ENCODE assay signal across 10 mouse cellular contexts in genomic region chr9:124441681-124442532, GRCm38 (mm10). TPM values are rescaled to one million over a fixed set of nuclear protein-coding genes. Genes with fewer than 3 reads are reported as not detected.
DNase-seq lines count a peak whose midpoint lies in the region; ATAC-seq lines count a peak whose summit lies in the region.
"Had no signal": no experiment of that assay in that cellular context is flagged by ENCODE, and none has a peak within 500 bp of the region (broad histone marks: within the 10 kb centered on the region; RNA-seq: fewer than 3 reads in every experiment).

No protein-coding gene starts in this region.

- DNase-seq in midbrain, embryonic 14.5 days: peak; percentile 18
- DNase-seq in WW6 (ENCODE audit: low read depth, low spot score): peak; percentile 28
- peak; percentile 20 to 46 for DNase-seq in cerebellum, postnatal 14 days
- peak; percentile 9 for DNase-seq in heart, postnatal 25 days (ENCODE audit: low spot score)
- peak; percentile 2 to 3 for DNase-seq in left cerebral cortex, adult 18-20 months (ENCODE audit: low spot score in 2 of 2)
- peak; percentile 35 for DNase-seq in naive thymus-derived CD4-positive, alpha-beta T cell, adult 2 months (ENCODE audit: low read depth)

- 98% methylated on average over 45 of the region's 45 CpGs for WGBS in midbrain, embryonic 14.5 days
- WGBS in midbrain, embryonic 13.5 days: over 99% methylated on average over 45 of the region's 45 CpGs

- peaks cover 36% of the 10 kb centered on the region for H3K36me3 ChIP-seq in midbrain, embryonic 14.5 days (ENCODE audit: control insufficient read depth, insufficient read depth, low read length)
- H3K36me3 ChIP-seq in midbrain, embryonic 13.5 days: peaks cover 38% of the 10 kb centered on the region

- peaks cover 32% of the 10 kb centered on the region for H3K9me3 ChIP-seq in midbrain, embryonic 14.5 days (ENCODE audit: control insufficient read depth, low read length)
- peaks cover 33% of the 10 kb centered on the region for H3K9me3 ChIP-seq in midbrain, embryonic 13.5 days

- no peaks in the 10 kb centered on the region for H3K4me1 ChIP-seq in midbrain, embryonic 14.5 days (ENCODE audit: control insufficient read depth, insufficient read depth, low read length)
- no peaks in the 10 kb centered on the region for H3K4me1 ChIP-seq in midbrain, embryonic 13.5 days (replicated peaks)

- H3K4me2 ChIP-seq in midbrain, embryonic 14.5 days (ENCODE audit: low read length): no peak overlapping the region
- no peak overlapping the region for H3K4me2 ChIP-seq in midbrain, embryonic 13.5 days (replicated peaks)

- H3K4me3 ChIP-seq in midbrain, embryonic 14.5 days (replicated peaks; ENCODE audit: low read depth, low read length): no peak overlapping the region
- H3K4me3 ChIP-seq in midbrain, embryonic 13.5 days (replicated peaks): no peak overlapping the region

- no peak overlapping the region for H3K27ac ChIP-seq in midbrain, embryonic 14.5 days (replicated peaks; ENCODE audit: low read depth, low read length)
- no peak overlapping the region for H3K27ac ChIP-seq in midbrain, embryonic 13.5 days
- H3K27ac ChIP-seq: macrophage had no signal

- peak; percentile 41 for ATAC-seq in midbrain, embryonic 14.5 days (ENCODE audit: low FRiP score, low TSS enrichment)
- no peak for ATAC-seq in midbrain, embryonic 13.5 days
- ATAC-seq in megakaryocyte progenitor cell, adult 5-6 weeks (replicated peaks; ENCODE audit: poor library complexity): no peak

- intact Hi-C loops in heart, postnatal 25 days (cut with DNase I): loop anchor here (1.0 kb wide), 1 partner anchor 34 kb away; the partner anchor contains the start of gene Ppp2r3d

- no peak overlapping the region for H3K9ac ChIP-seq in midbrain, embryonic 14.5 days (replicated peaks; ENCODE audit: low read length)
- H3K9ac ChIP-seq in midbrain, embryonic 13.5 days (replicated peaks): no peak overlapping the region

- H3K27me3 ChIP-seq in midbrain, embryonic 14.5 days (ENCODE audit: control insufficient read depth, insufficient read depth, low read length): no peaks in the 10 kb centered on the region
- H3K27me3 ChIP-seq in midbrain, embryonic 13.5 days: no peaks in the 10 kb centered on the region

RNA-seq across cellular contexts. Expression of gene Ppp2r3d, which starts 34.8 kb away (rescaled TPM):
- 158 and 162 TPM in 2 replicates for polyA plus RNA-seq in midbrain, embryonic 14.5 days (2014; fragmentation: Nextera tagmentation; extraction: Ambion mirVana)
- 166 and 188 TPM in 2 replicates for polyA plus RNA-seq in midbrain, embryonic 13.5 days (2015; fragmentation: Nextera tagmentation; extraction: Ambion mirVana)
- total RNA-seq in heart, postnatal 25 days (2021): 100 to 1,000 TPM in 1 of 2 experiments, 10 to 100 TPM in 1; 92.9 to 112 TPM
- total RNA-seq in left cerebral cortex, adult 18-20 months (2021): 100 to 1,000 TPM in 1 of 2 experiments, 10 to 100 TPM in 1; 98.8 to 107 TPM
- 21.9 and 26.2 TPM in 2 replicates for total RNA-seq in megakaryocyte progenitor cell, adult 5-6 weeks (2015)
- 11.1 and 18.2 TPM in 2 replicates for total RNA-seq in megakaryocyte progenitor cell, adult 5-6 weeks (2017)

RNA-seq across cellular contexts. Expression of gene Gm21836, which starts 51.7 kb away (rescaled TPM):
- polyA plus RNA-seq in midbrain, embryonic 14.5 days (2014; fragmentation: Nextera tagmentation; extraction: Ambion mirVana): not detected in 2 replicates
- not detected in 2 replicates for polyA plus RNA-seq in midbrain, embryonic 13.5 days (2015; fragmentation: Nextera tagmentation; extraction: Ambion mirVana)
- not detected for total RNA-seq in heart, postnatal 25 days (2021)
- not detected for total RNA-seq in left cerebral cortex, adult 18-20 months (2021)
- not detected in 2 replicates for total RNA-seq in megakaryocyte progenitor cell, adult 5-6 weeks (2015)
- total RNA-seq in megakaryocyte progenitor cell, adult 5-6 weeks (2017): not detected in 2 replicates
- polyA plus RNA-seq: cortical plate, adult 2 months; macrophage had no signal
